Mouse (Mus musculus) liver, adult 2 months (tissue): Measurements from ENCODE around the gene Zfp964. TPM values are rescaled to one million over a fixed set of nuclear protein-coding genes. Genes with fewer than 3 reads are reported as not detected.
A peak's percentile ranks its signal among the peaks of the same experiment; 100 is the strongest.

Source experiments
- DNase-seq: peaks from one replicate; pipeline ENCODE4 v3.0.0-alpha.2; 2011; ENCODE audit warnings: low read depth, low spot score; ENCODE audit errors: extremely low read depth
- H3K27ac ChIP-seq: fragments of 200-500 bp; replicated peaks from 2 replicates; pipeline ENCODE4 v1.5.1; 2012; ENCODE audit warnings: low read depth, mild to moderate bottlenecking, control low read depth, inconsistent platforms, low read length; ENCODE audit not compliant: insufficient read depth
- H3K27me3 ChIP-seq: fragments of 200-500 bp; 2 replicates; pipeline ENCODE4 v1.6.1; 2012; ENCODE audit warnings: mild to moderate bottlenecking, moderate library complexity, low read length, inconsistent platforms; ENCODE audit not compliant: control insufficient read depth, insufficient read depth
- H3K36me3 ChIP-seq: fragments of 200-500 bp; 2 replicates; pipeline ENCODE4 v1.6.1; 2012; ENCODE audit warnings: low read length, inconsistent platforms; ENCODE audit not compliant: control insufficient read depth, insufficient read depth
- H3K4me1 ChIP-seq: fragments of 200-500 bp; 2 replicates; pipeline ENCODE4 v1.6.1; 2011; ENCODE audit warnings: low read length; ENCODE audit not compliant: control insufficient read depth, insufficient read depth
- H3K4me3 ChIP-seq: fragments of 200-500 bp; 2 replicates; pipeline ENCODE4 v1.5.1; 2011; ENCODE audit warnings: low read depth, mild to moderate bottlenecking, control low read depth, low read length, moderate library complexity; ENCODE audit not compliant: insufficient read depth
- H3K79me2 ChIP-seq: fragments of 200-500 bp; 2 replicates; pipeline ENCODE4 v1.6.1; 2012; ENCODE audit warnings: inconsistent platforms, mild to moderate bottlenecking, low read length, moderate library complexity; ENCODE audit not compliant: control insufficient read depth, insufficient read depth
- H3K9ac ChIP-seq: fragments of 200-500 bp; 2 replicates; pipeline ENCODE4 v1.6.1; 2012; ENCODE audit warnings: low read depth, mild to moderate bottlenecking, control low read depth, inconsistent platforms, low read length
- CTCF ChIP-seq: fragments of 200-500 bp; IDR thresholded peaks from 2 replicates; pipeline ENCODE4 v1.5.1; 2011; ENCODE audit warnings: low read depth, low read length, control low read depth
- POLR2A ChIP-seq: fragments of 200-500 bp; IDR thresholded peaks from 2 replicates; pipeline ENCODE4 v1.6.1; 2011; ENCODE audit warnings: low read length, control low read depth; ENCODE audit not compliant: insufficient read depth; ENCODE audit errors: extremely low read depth
- WGBS: fragments of 180-500 bp; shearing (Covaris S2); methylation state at CpG from one replicate; pipeline ENCODE4 v1.1.7; 2018; 5-methylcytosine and 5-hydroxymethylcytosine counted together
- polyA plus RNA-seq: library from polyadenylated mRNA; depleted of rRNA; stranded (reverse); fragments of >200 nt; gene quantifications from 2 replicates; pipeline ENCODE4 v1.2.3, GENCODE M21; 2012; rRNA removed
- total RNA-seq: library from RNA; depleted of rRNA; stranded (reverse); fragments of >200 nt; gene quantifications from 2 replicates; pipeline ENCODE4 v1.2.3, GENCODE M21; 2014; rRNA removed

Zfp964 gene
- total RNA-seq, result 1.8 and 2.0 TPM in 2 replicates
- polyA plus RNA-seq, result 0.30 and 0.31 TPM in 2 replicates

DNA sequence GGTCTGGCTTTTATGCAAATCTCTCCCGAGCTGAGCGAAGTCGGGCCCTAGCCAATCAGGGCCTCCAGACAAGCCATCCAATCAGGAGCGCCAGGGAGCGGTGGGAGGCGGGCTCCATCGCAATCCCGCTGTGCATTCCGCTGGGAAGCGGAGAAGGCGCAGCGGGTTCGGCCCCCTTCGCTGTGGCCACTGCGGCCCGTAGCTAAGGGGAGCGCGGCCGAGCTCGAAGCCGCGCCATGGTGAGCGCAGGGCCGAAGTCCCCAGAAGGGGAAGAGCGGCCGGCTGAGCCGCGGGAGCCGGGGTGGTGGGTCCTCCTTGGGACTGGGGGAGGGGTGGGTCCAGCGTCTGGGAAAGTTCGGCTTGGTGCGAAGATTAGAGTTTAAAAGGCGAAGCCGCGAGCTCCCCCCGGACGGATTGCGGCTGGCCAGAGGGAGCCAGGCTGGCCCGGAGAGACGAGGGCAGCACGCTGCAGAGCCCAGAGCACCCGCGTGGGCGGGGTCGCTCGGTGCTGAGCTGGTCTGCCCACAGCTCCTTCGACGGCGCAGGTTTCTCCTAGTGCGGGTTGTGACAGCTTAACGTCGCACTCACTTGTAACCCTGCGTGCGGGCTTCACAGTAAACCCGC, at the start of gene Zfp964:
TSS of gene Zfp964 (plus strand) at position 122 of the 624 bp plus-strand sequence.
- Histone ChIP-seq H3K27ac (no peak within 1 kb of the TSS; the same call in 1 of the 2 replicates), H3K9ac (peak within 1 kb of the TSS; percentile 62), H3K36me3 (no peaks in the 10 kb centered on the region), H3K4me1 (no peaks in the 10 kb centered on the region; the same call in 1 of the 2 replicates), H3K79me2 (no peaks in the 10 kb centered on the region), H3K27me3 (no peaks in the 10 kb centered on the region), H3K4me3 (peak within 1 kb of the TSS; percentile 63)
- peak; percentile 85 for TF ChIP-seq POLR2A
- TF ChIP-seq CTCF, result no peak
- WGBS, result under 1% methylated on average over 55 of the region's 55 CpGs
- peak; percentile 86 for DNase-seq

DNA sequence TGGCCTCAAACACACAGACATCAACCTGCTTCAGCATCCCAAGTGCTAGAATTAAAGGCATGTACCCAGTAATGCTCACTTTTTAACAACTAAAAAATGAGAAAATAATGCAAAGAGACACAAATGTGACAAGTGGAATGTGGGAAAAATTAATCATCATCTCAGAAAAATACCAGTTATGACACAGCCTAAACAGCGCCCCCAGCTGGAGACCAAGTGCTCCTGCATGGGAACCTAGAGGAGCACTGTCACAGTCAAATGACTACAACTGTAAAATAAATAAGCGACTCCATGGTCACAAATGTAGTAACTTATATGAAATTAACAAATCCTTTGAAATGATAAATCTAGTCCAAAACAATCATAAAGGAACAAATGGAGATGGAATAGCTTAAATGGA, 39.6 kb upstream of the Zfp964 start:
- H3K36me3 ChIP-seq, result peaks cover 45% of the 10 kb centered on the region
- no peaks in the 10 kb centered on the region for H3K27me3 ChIP-seq
- no peaks in the 10 kb centered on the region for H3K4me1 ChIP-seq
- TF ChIP-seq CTCF (peak; percentile 45; the same call in 1 of the 2 replicates), POLR2A (no peak)
- 70% methylated on average over 2 of the region's 2 CpGs for WGBS
- H3K27ac ChIP-seq, result no peak overlapping the region
- no peaks in the 10 kb centered on the region; the same call in 1 of the 2 replicates for H3K79me2 ChIP-seq
- no peak for DNase-seq
- no peak overlapping the region for H3K9ac ChIP-seq
- no peak overlapping the region for H3K4me3 ChIP-seq

DNA sequence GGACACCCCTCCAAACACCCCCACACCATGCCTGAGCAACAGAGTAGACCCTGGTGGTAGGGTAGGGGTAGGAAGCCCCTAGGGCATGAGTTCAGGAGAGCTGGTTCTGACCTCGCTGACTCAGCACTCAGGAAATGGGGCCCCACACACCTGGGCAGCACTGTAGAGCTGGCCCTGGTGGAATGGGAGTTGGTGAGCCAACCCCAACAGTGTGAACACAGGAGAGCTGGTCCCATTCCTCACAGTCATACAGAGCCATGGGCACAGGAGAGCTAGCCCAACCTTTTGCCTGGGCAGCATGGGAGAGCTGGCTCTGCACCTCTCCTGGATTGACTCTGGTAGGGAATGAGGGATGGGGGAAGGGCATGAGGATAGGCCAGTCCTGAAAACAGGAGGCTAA, 36.2 kb upstream of the Zfp964 start:
- Histone ChIP-seq H3K9ac (no peak overlapping the region), H3K27me3 (no peaks in the 10 kb centered on the region), H3K4me3 (no peak overlapping the region), H3K79me2 (peaks cover 9% of the 10 kb centered on the region; the same call in 1 of the 2 replicates), H3K27ac (no peak overlapping the region), H3K36me3 (peaks cover 23% of the 10 kb centered on the region), H3K4me1 (no peaks in the 10 kb centered on the region)
- TF ChIP-seq CTCF, result no peak
- no peak for TF ChIP-seq POLR2A
- no peak for DNase-seq
- 90% methylated on average over 1 of the region's 1 CpGs for WGBS

DNA sequence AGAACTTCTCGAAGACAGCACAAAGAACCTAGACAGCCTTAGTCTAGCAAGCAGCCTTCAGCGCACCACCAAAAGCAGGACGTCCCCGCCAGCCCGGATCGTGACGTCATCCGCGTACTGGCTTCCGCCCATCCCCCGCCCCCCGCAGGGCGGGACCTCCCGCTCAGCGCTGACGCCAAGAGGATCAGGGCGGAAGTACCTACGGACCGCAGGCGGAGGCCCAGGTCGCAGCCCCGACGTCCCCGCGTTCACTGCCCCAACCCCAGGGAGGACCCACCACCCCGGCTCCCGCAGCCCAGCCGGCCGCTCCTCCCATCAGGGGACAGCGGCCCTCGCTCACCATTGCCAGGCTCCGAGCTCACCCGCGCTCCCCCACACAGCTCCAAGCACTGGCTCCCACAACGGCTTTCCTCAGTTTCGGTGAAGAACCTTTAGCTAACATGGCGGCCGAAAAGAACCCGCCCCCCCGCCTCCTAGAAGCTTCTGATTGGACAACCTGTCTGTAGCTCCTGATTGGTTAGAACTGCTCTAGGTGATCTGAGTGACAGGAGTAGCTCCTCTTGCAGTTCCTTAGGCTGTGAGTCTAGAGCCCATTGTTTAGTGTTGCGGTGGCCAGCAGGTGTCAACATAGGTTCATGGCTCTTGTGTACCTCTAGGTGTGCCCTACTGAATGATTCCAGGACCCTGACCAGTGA, 29.0 kb upstream of the Zfp964 start, which contains the start of gene Zfp868:
TSS of gene Zfp868 (minus strand) at position 454 of the 695 bp plus-strand sequence.
- no peak for TF ChIP-seq POLR2A
- peak; percentile 41; the same call in 1 of the 2 replicates for TF ChIP-seq CTCF
- Histone ChIP-seq H3K4me1 (peaks cover 2% of the 10 kb centered on the region; the same call in 1 of the 2 replicates), H3K4me3 (peak within 1 kb of the TSS; percentile 97), H3K27ac (peak within 1 kb of the TSS; percentile 100), H3K27me3 (no peaks in the 10 kb centered on the region), H3K79me2 (peaks cover 18% of the 10 kb centered on the region), H3K36me3 (no peaks in the 10 kb centered on the region), H3K9ac (peak within 1 kb of the TSS; percentile 100)
- peak; percentile 96 for DNase-seq
- WGBS, result under 1% methylated on average over 41 of the region's 41 CpGs

DNA sequence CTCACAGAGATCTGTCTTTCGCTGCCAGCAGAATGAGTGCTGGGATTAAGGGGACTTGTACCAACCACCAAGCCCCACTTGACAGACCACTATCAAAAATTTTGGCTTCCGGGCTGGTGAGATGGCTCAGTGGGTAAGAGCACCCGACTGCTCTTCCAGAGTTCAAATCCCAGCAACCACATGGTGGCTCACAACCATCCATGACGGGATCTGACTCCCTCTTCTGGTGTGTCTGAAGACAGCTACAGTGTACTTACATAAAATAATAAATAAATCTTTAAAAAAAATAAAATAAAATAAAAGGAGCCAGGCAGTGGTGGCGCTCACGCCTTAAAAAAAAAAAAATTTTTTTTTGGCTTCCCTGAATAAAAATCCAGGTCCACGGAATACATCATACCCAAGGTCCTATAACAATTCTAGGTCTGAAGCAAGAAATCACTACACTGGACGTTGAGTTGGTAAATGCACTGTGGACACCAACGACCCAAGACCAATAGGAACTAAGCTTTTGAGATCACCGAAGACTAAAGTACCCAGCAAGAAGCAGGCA, 396 bp upstream of the Zfp964 start:
- 49% methylated on average over 10 of the region's 10 CpGs for WGBS
- H3K9ac ChIP-seq, result no peak overlapping the region

More for the DNA sequence above, 396 bp upstream of the Zfp964 start:
- no peak overlapping the region for H3K27ac ChIP-seq
- no peaks in the 10 kb centered on the region for H3K79me2 ChIP-seq
- no peaks in the 10 kb centered on the region; the same call in 1 of the 2 replicates for H3K4me1 ChIP-seq
- no peaks in the 10 kb centered on the region for H3K36me3 ChIP-seq
- no peak for DNase-seq
- TF ChIP-seq POLR2A (no peak), CTCF (no peak)
- no peaks in the 10 kb centered on the region for H3K27me3 ChIP-seq
- H3K4me3 ChIP-seq, result peak overlapping the region; percentile 21; the same call in 1 of the 2 replicates
